Mouse (Mus musculus): ENCODE data around the gene Rmi2. TPM values are rescaled to one million over a fixed set of nuclear protein-coding genes. Genes with fewer than 3 reads are reported as not detected.

The Rmi2 gene
- total and polyA plus RNA-seq, 3 experiments, result 2.8 to 8.0 TPM; not detected in 1

DNA sequence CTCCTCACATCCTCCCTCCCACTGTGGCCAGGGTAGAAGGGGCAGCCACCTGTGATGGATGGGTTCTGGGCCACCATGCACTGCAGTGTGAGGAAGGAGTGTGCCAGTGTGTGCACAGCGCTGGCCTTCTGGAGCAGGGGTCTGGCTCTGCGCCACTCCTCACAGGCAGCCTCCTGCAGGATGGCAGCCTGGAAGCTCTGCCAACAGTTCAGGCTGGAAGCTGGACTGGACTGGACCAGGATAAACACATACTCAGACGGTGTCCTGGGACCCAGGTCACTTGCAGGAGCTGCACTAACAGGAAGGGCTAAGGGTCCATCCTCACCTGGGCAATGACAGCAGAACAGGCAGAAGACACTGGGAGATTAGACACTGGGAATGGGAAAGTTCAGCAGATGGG is 98.5 kb downstream of the Rmi2 start:
- no peaks in the 10 kb centered on the region for H3K36me3 ChIP-seq (ENCODE audit: control insufficient read depth in 1 of 2, insufficient read depth in 2 of 2, low read length in 2 of 2)
- DNase-seq (ENCODE audit: low read depth, low spot score), result no peak
- no peaks in the 10 kb centered on the region for H3K4me1 ChIP-seq (ENCODE audit: control insufficient read depth in 1 of 2, insufficient read depth in 2 of 2, low read length in 2 of 2)
- TF ChIP-seq GABPA (IDR thresholded peaks at IDR 0.05; ENCODE audit: low read depth, low read length) (no peak), TAL1 (IDR thresholded peaks at IDR 0.05; ENCODE audit: low read length) (no peak), BHLHE40 (IDR thresholded peaks at IDR 0.05; ENCODE audit: borderline replicate concordance, low read depth, low read length) (no peak), NELFE (IDR thresholded peaks at IDR 0.05; ENCODE audit: low read depth, low read length) (no peak)
- H3K9ac ChIP-seq (ENCODE audit: control insufficient read depth, low read depth, low read length, poor library complexity, severe bottlenecking), result no peak overlapping the region
- no peak overlapping the region for H3K27ac ChIP-seq (ENCODE audit: control insufficient read depth, low read depth, low read length)
- H3K9me3 ChIP-seq (replicated peaks; ENCODE audit: insufficient read depth, low read length), result no peaks in the 10 kb centered on the region
- no peak overlapping the region for H3K4me3 ChIP-seq (ENCODE audit: control insufficient read depth in 1 of 2, insufficient read depth in 1 of 2, low read depth in 2 of 2, low read length in 2 of 2)
- peaks cover 0 to 4% of the 10 kb centered on the region in 2 experiments; a peak in 2 of 4 replicates for H3K27me3 ChIP-seq (ENCODE audit: control insufficient read depth in 1 of 2, insufficient read depth in 2 of 2, low read length in 2 of 2)
- no peaks in the 10 kb centered on the region for H3K79me2 ChIP-seq (ENCODE audit: control insufficient read depth, insufficient read depth, low read length, poor library complexity)

DNA sequence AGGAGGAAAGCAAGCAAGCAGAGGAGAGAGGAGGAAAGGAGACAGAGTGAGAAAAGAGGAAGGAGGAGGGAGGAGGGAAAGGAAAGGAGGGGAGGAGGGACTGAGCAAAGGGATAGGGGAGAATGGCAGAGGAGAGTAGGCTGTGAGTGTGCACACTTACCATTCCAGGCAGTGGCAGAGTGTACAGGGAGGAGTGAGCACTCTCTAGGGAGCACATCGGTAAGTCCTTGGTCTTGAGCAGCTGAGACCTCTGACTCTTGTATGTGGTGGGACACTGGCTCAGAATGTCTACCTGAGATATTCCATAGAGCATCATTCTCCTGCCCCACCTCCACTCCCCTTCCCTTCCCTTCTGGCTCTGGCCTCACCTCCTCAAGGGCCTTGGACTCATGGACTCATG is 99.2 kb downstream of the Rmi2 start:
- Histone ChIP-seq H3K27ac (ENCODE audit: control insufficient read depth, low read depth, low read length) (no peak overlapping the region), H3K4me3 (ENCODE audit: control insufficient read depth in 1 of 2, insufficient read depth in 1 of 2, low read depth in 2 of 2, low read length in 2 of 2) (no peak overlapping the region), H3K27me3 (ENCODE audit: control insufficient read depth in 1 of 2, insufficient read depth in 2 of 2, low read length in 2 of 2) (peaks cover 0 to 4% of the 10 kb centered on the region in 2 experiments; a peak in 2 of 4 replicates), H3K9ac (ENCODE audit: control insufficient read depth, low read depth, low read length, poor library complexity, severe bottlenecking) (no peak overlapping the region), H3K9me3 (replicated peaks; ENCODE audit: insufficient read depth, low read length) (no peaks in the 10 kb centered on the region), H3K4me1 (ENCODE audit: control insufficient read depth in 1 of 2, insufficient read depth in 2 of 2, low read length in 2 of 2) (no peaks in the 10 kb centered on the region), H3K79me2 (ENCODE audit: control insufficient read depth, insufficient read depth, low read length, poor library complexity) (no peaks in the 10 kb centered on the region), H3K36me3 (ENCODE audit: control insufficient read depth in 1 of 2, insufficient read depth in 2 of 2, low read length in 2 of 2) (no peaks in the 10 kb centered on the region)
- DNase-seq (ENCODE audit: low read depth, low spot score), result no peak
- TF ChIP-seq GABPA (IDR thresholded peaks at IDR 0.05; ENCODE audit: low read depth, low read length), result no peak
- TF ChIP-seq ZNF384 (IDR thresholded peaks at IDR 0.05; ENCODE audit: low read depth, low read length), result no peak
- no peak for TF ChIP-seq RAD21 (IDR thresholded peaks at IDR 0.05; ENCODE audit: low read depth, low read length)
- TF ChIP-seq MYC (IDR thresholded peaks at IDR 0.05; ENCODE audit: low read depth, low read length), result no peak

DNA sequence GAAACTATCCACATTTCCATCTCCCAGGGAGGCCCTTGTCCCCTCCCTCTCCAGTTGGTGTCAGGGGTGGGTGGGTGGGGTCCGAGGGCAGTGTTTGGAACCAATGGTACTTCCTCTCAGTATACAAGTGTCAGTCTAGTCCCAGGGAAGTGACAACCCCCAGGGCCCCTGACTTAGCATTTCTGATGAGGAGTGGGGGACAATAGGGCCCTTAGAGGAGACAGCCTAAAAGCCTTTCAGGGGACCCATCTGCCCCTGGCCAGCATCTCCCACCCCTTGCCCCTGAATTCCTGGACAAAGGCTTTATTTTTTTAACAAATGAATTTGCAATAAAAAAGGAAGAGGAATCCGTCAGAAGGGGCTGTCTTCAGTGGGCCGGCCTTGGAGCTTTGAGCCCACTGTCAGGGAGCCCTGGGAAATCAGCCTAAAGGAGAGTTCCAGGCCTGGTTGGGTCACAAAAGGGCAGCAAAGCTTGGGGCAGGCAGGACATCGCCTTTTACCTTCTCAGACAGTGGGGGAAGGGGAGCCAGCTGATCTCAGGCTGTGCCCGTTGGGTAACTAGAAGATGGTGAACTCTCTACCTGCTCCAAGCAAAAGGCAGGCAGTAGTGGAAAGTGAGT is 102.0 kb downstream of the Rmi2 start:
- Histone ChIP-seq H3K36me3 (ENCODE audit: control insufficient read depth in 1 of 2, insufficient read depth in 2 of 2, low read length in 2 of 2) (no peaks in the 10 kb centered on the region), H3K4me1 (ENCODE audit: control insufficient read depth in 1 of 2, insufficient read depth in 2 of 2, low read length in 2 of 2) (no peaks in the 10 kb centered on the region), H3K79me2 (ENCODE audit: control insufficient read depth, insufficient read depth, low read length, poor library complexity) (no peaks in the 10 kb centered on the region), H3K27ac (ENCODE audit: control insufficient read depth, low read depth, low read length) (no peak overlapping the region), H3K9ac (ENCODE audit: control insufficient read depth, low read depth, low read length, poor library complexity, severe bottlenecking) (no peak overlapping the region), H3K4me3 (ENCODE audit: control insufficient read depth in 1 of 2, insufficient read depth in 1 of 2, low read depth in 2 of 2, low read length in 2 of 2) (no peak overlapping the region), H3K9me3 (replicated peaks; ENCODE audit: insufficient read depth, low read length) (no peaks in the 10 kb centered on the region), H3K27me3 (ENCODE audit: control insufficient read depth in 1 of 2, insufficient read depth in 2 of 2, low read length in 2 of 2) (peaks cover 0 to 2% of the 10 kb centered on the region in 2 experiments; a peak in 2 of 4 replicates)
- DNase-seq (ENCODE audit: low read depth, low spot score), result no peak
- TF ChIP-seq MAZ (IDR thresholded peaks at IDR 0.05; ENCODE audit: low read depth, low read length) (no peak), POLR2A (IDR thresholded peaks at IDR 0.05; ENCODE audit: control insufficient read depth in 1 of 2, insufficient read depth in 1 of 2, low read depth in 1 of 2, low read length in 2 of 2, poor library complexity in 1 of 2) (no peak), EP300 (IDR thresholded peaks at IDR 0.05; ENCODE audit: low read depth in 1 of 2, low read length in 2 of 2) (no peak), GABPA (IDR thresholded peaks at IDR 0.05; ENCODE audit: low read depth, low read length) (no peak), ELF1 (IDR thresholded peaks at IDR 0.05; ENCODE audit: low read depth, low read length) (no peak), NELFE (IDR thresholded peaks at IDR 0.05; ENCODE audit: low read depth, low read length) (no peak), ETS1 (IDR thresholded peaks at IDR 0.05; ENCODE audit: low read depth, low read length) (no peak), TAL1 (IDR thresholded peaks at IDR 0.05; ENCODE audit: low read length) (no peak), USF1 (IDR thresholded peaks at IDR 0.05; ENCODE audit: low read depth, low read length) (no peak), RCOR1 (IDR thresholded peaks at IDR 0.05; ENCODE audit: low read depth, low read length) (no peak), ZNF384 (IDR thresholded peaks at IDR 0.05; ENCODE audit: low read depth, low read length) (no peak), MEF2A (IDR thresholded peaks at IDR 0.05; ENCODE audit: extremely low read depth, insufficient replicate concordance, low read depth, low read length, poor library complexity, severe bottlenecking) (no peak), RAD21 (IDR thresholded peaks at IDR 0.05; ENCODE audit: low read depth, low read length) (no peak), MXI1 (IDR thresholded peaks at IDR 0.05; ENCODE audit: low read depth, low read length) (no peak), MAX (IDR thresholded peaks at IDR 0.05; ENCODE audit: low read length) (no peak), ZMIZ1 (IDR thresholded peaks at IDR 0.05; ENCODE audit: low read depth, low read length) (no peak), GATA1 (IDR thresholded peaks at IDR 0.05; ENCODE audit: low read depth, low read length) (no peak), KAT2A (conservative IDR thresholded peaks at IDR 0.05; ENCODE audit: low read depth, low read length) (no peak)
